Mouse (Mus musculus): ENCODE results near the gene Grm6.

The Grm6 gene

GRCm38 (mm10) chr11:50850177-50850735 lies at the start of gene Grm6:
Grm6 (plus strand) TSS chr11:50850685.
- peak; percentile 52 to 54 for DNase-seq (ENCODE audit: low spot score in 2 of 2)

- no peak for DNase-seq (ENCODE audit: low spot score in 2 of 2)
Observed at GRCm38 (mm10) chr11:50814233-50814632, 36.3 kb upstream of the Grm6 start.

DNA sequence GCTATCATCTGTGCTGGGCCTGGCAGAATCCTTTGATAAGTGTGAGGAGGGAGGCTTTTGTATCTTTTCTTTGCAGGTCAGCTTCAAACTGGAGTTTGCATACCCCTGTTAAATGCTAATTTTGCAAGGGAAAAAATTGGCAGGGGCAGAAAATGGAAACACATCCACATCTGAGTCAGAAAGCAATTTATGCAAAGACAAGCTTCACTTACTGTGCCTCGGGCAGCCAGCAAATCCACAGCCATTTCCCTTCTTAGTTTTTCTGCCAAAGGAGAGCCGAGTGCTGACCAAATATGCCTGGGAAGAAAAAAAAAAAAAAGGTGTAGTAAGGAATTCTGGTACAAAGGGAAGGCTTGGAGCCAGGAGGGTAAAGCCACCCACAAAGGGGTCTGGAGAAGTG lies 24.3 kb upstream of the Grm6 start:
- no peak for DNase-seq (ENCODE audit: low spot score in 2 of 2)

- peak; percentile 79 to 85 for DNase-seq (ENCODE audit: low spot score in 2 of 2)
Observed at GRCm38 (mm10) chr11:50827010-50827953, 23.2 kb upstream of the Grm6 start, which contains the start of gene Zfp354c. Zfp354c (minus strand) TSS chr11:50827724.

GRCm38 (mm10) chr11:50835727-50836126 lies 14.8 kb upstream of the Grm6 start:
- peak in 1 of 2 experiments; percentile 49 for DNase-seq (ENCODE audit: low spot score in 2 of 2)

DNA sequence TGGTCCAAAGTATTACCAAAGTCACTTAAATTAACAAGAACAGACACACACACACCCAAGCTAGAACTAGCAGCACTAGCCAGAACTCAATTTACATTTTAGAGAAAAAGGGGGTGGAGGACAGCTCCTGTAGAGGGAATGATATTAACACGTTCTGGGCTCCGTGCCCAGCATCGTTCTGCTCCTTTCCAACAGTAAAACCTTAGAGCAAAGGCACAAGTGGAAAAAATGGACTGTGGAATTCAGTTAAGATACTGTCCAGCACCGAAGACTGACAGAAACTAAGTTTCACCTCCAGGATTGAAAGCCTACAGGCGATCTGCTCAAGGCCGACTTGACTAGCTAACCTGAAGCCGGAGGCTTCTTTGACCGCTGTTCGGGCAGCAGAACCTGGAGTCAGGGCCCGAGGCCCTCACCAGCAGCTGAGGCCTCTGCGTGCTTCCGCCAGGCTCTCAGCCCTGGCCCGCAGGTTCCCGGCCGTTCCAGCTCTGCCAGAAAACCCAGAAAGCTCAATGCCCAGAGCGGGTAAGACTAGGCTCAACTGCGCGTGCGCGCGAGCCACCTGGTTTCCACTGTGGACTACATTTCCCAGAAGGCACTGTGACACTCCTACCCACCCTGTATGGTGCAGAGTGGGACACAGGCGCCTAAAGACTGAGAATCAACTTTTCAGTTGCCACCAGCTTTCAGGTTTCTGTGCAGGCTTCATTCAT lies 9.3 kb upstream of the Grm6 start, which contains the start of gene Zfp879:
TSS of gene Zfp879 (minus strand) at position 530 of the 713 bp plus-strand sequence.
- DNase-seq (ENCODE audit: low spot score in 2 of 2): peak; percentile 81 to 92

DNA sequence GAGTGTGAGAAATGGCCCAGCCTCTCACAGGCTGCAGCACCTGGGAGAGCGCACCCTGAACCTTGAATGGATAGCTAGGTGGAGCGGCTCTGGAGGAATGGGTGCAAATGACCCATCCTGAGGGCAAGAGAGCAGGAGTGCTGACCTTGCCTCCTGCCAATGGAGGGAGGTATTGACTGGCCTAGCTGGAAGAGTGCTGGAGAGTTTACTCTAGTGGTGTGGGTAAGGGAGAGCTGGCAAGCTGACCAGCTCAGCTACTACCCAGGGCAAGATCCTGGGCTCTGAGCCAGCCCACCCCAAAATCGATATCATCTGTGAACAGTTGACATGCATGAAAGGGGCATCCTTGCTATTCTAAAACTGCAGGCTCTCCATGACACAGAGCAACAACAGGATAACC lies 4.5 kb upstream of the Grm6 start:
- no peak for DNase-seq (ENCODE audit: low spot score in 2 of 2)

DNA sequence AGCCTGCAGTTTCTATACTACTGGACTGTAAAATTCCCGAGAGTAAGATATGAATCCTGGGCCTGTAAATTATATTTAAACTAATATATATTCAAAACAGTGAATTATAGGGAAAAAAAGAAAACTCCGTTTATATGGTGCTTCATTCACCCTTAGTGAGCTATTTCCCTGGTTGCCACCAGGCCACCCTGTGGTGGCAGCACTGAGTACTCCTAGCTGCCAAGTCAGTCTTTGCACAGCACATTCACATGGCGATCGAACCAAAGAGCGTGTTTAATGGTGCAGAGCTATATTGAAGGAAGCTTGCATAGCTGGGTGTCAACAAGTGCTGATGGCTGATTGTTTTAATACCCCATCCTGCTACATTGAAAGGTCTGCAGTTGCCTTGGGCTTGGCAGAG lies 3.4 kb upstream of the Grm6 start:
- DNase-seq (ENCODE audit: low spot score in 2 of 2): peak in 1 of 2 experiments; percentile 35

DNA sequence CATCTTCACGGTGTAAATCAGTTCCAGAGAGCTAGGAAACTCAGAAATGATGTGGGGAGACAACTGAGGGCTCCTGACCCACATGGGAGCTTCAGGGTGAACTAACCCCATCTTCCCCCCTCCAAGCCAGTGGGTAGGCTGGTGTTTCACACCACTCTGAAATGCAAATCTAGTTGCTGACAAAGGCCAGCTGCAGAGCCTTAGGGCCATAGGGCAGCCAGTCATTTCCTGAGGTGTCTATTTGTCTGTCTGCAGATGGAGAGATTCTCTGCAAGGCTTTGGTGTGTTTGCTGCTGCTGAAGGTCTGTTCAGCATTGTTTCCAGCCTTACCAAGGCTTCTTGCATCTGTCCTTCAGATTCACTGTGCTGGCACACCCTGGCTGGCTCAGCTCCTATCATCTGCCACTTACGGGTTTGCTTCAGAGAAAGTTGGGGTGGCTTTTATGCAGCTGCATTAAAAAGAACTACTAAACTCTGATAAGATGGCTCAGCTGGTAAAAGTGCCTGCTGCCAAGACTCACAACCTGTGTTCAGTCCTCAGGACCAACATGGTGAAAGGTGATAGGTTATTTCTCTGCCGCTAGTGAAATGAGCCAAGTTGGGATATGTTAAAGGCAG lies 1.9 kb upstream of the Grm6 start:
- DNase-seq (ENCODE audit: low spot score in 2 of 2): peak in 1 of 2 experiments; percentile 18

- no peak for DNase-seq (ENCODE audit: low spot score in 2 of 2)
Observed at GRCm38 (mm10) chr11:50849310-50849709, 1.2 kb upstream of the Grm6 start.

GRCm38 (mm10) chr11:50850989-50851601 lies 610 bp downstream of the Grm6 start:
- peak in 1 of 2 experiments; percentile 31 for DNase-seq (ENCODE audit: low spot score in 2 of 2)

- no peak for DNase-seq (ENCODE audit: low spot score in 2 of 2)
Observed at GRCm38 (mm10) chr11:50878641-50879040, 28.2 kb downstream of the Grm6 start.

DNA sequence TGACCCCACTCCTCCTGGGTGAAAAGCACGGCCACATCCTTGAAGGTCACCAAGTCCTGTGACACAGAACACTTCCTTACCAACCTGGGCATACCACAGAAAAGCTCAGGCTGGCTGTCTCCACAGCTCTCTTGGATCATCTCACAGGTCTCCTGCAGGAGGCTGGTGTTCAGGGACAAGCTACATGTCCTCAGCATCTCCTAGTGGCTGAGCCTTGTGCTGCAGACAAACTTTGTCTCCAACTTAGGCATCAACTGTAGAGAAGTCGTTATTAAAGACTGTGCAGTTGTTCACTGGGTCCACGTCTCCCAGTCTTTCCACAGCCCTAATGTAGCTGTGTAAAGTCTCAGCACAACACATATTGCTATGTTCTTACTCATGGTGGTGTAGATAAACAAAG lies 33.3 kb downstream of the Grm6 start:
- no peak for DNase-seq (ENCODE audit: low spot score in 2 of 2)

- DNase-seq (ENCODE audit: low spot score in 2 of 2): no peak
Observed at GRCm38 (mm10) chr11:50886231-50886932, 35.9 kb downstream of the Grm6 start.

DNA sequence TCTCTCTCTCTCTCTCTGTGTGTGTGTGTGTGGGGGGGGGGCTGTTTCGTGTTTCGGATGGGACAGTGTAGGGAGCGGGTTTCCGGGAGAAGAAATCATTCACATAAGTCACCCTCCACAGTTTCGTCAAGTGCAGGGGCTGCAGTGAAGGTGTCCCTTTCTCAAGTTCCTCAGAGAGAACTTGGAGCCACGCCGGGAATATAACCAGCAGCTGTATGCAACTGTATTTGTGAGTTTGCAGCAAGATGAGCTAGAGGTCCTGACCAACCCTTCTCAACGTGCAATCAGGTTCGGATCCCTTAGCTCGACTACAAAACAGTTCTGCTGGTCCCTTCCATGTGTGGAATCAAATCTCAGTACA lies 36.4 kb downstream of the Grm6 start:
- DNase-seq (ENCODE audit: low spot score in 2 of 2): no peak

- DNase-seq (ENCODE audit: low spot score in 2 of 2): peak in 1 of 2 experiments; percentile 5
Observed at GRCm38 (mm10) chr11:50887390-50888128, 37.1 kb downstream of the Grm6 start, which contains the start of gene Zfp454. Zfp454 (minus strand) TSS chr11:50887651.

GRCm38 (mm10) chr11:50892441-50892840 lies 42.0 kb downstream of the Grm6 start:
- DNase-seq (ENCODE audit: low spot score in 2 of 2): peak in 1 of 2 experiments; percentile 22

GRCm38 (mm10) chr11:50897359-50897758 lies 46.9 kb downstream of the Grm6 start:
- DNase-seq (ENCODE audit: low spot score in 2 of 2): no peak

GRCm38 (mm10) chr11:50908136-50908535 lies 57.7 kb downstream of the Grm6 start:
- DNase-seq (ENCODE audit: low spot score in 2 of 2): no peak

DNA sequence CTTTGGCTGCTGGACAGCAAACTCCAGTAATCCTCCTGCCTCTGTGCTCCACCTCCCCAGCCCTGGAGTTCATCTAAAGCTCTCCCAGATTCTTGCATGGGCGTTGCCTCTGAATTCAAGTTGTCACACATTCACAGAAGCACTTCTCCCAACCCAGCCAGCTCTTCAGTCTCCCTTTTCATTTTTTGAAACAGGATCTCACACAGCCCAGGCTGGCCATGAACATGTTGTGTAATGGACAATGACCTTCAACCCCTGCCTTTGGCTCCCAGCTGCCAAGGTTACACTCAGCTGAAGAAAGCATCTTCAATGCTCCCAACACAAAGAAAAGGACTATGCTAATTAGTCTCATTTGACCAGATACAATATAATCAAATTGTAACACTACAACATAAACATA lies 62.8 kb downstream of the Grm6 start:
- DNase-seq (ENCODE audit: low spot score in 2 of 2): no peak

All from thymus, postnatal 10 days (tissue).